Mouse (Mus musculus) telencephalon, adult 2 months (tissue): ENCODE data around the gene Cbx2.

Experiments used
- DNase-seq: peaks from one replicate; pipeline ENCODE4 v3.0.0-alpha.2; 2011; ENCODE audit warnings: low read depth, low spot score

Cbx2 gene

DNA sequence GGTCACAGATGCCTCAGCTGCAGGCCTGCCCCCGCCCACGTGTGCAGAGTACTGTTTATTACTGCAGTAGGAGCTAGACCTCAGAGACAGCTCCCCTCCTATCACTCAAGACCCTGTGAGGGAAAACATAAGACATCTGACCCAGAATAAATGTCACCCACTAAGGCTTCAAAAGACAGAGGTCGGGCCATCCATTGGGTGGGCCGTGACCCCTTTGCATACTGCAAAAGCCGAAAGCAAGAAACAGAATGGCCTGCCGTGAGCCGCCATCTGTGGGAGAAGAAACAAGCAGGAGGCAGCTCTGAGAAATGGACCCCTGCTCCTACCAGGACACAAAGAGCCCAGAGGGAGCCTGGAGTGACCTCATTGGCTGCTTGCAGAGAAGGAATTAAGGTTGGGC lies 5.3 kb upstream of the Cbx2 start:
- DNase-seq = no peak

DNA sequence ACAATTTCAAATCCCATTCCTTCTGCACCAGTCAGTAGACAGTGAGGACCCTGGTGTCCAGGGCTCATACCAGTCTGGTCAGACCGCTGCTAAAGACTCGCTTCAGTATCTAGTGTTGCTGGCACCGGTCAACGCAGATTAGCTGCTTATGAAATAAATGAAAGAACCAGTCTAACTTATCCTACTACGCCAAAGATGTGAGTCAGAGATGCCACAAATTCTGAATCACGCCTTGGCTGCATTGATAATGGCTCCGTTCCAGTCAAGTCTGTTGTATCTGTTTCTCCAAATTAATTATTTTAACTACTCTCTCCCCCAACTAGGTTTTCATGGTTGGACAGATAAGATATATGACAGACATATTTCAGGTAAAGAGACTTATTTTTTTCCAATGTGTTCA lies 1.6 kb upstream of the Cbx2 start:
- no peak for DNase-seq

DNA sequence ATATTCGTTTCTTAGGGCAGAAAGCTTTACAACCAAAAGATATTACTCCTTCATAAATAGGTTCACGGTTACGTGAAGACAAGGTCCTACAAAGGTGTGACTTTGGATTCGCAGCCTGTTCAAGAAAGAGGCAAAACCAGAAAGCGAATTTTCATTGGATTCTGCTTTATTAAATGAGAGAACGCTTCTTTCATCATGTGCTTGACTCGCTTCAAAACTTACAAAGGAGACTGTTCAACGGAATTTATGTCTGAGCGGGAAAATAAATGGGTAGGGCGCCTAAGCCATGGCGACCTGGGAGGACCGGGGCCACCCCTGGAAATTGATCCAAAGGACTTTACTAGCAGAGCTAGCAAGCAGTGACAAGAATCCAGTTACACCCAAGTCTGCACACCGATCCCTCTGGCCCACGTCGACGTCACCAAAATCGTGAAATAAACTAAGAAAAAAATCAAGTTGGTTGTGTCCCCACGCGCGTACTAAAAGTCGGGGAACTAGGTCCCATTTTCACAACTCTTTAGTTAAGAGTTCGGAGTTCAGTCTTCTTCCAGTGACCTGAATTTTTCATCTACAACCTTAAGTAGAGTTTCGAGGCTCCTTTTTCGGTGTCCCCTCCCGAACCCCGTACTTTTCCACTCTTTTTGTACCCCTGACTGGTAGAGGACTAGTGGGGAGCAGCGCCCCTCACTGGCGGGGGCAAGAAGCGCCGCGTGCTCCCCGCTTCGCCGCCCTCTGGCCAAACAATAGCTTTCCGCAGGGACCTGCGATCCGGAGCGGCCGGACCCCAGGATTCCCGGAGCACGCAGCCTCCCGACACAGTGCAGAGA lies 481 bp upstream of the Cbx2 start:
- no peak for DNase-seq

DNA sequence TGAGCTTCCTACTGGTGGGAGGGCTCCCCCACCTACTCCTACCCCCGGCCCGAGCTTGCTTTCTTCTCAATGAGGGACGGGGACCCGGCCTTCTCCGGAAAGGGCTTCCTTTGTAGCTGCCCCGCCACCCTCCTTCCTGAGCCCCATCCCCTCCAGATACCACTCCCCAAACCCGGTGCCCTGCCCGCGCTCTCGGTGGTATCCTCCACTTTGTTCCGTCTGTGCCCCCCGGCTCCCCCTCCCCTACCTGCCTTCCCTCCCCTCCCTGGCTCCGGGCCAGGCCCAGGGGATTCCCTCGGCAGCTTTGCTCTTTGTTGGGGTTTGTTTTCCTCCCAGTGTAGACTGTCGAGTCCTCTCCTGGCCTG lies 836 bp downstream of the Cbx2 start:
- no peak for DNase-seq

GRCm38 (mm10) chr11:119024260-119024659 lies 1.5 kb downstream of the Cbx2 start:
- no peak for DNase-seq

- DNase-seq = no peak
Observed at GRCm38 (mm10) chr11:119026203-119026602, 3.4 kb downstream of the Cbx2 start.

DNA sequence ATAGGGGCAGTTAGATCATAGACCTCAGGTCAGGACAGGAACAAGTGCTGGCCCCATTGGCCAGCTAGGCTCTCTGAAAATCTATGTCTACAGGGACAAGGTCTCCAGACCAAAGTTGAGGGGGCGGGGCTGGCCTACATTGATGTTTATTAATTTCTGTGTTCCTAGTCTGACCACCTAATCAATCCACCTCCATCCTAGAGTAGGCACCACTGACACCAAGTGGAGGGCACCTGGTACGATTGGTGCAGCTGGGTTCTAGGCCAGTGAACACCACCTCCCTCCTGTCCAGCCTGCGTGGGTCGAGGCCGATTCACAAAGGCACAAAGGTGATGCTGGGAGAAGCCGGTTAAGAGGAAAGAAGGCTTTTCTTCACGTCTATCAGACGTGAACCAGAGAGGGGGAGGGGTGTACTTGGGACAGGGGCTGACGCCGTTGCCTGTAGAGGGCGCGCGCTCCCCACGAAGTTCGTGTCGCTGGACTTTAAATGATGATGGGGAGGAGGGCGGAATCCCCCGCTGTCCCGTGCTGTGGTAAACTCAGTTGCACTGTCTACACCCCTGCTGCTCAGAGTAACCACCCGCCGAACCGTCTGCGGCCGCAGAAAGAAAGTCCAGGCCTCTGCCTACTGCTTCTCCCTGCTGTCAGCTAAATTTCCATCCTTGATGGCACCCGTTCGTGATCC lies 11.3 kb downstream of the Cbx2 start:
- DNase-seq = no peak

DNA sequence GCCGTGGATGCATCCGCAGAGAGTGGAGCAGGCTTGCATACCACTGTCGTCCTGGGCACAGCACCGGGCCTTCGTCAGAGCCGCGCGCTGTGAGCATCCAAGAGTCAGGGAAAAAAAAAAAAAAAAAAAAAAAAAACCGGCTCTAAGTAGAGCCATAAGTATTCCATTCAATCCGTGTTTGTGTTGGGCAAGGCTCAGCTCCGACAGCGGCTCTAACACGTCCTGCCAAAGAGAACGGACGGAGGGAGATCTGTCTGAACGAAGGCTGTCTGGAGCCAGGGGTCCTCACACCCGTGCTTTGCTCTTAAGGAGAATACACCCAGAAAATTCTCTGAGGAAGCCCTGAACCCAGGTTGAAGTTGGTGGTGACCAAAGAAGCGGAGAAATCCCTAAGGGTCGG lies 11.9 kb downstream of the Cbx2 start:
- no peak for DNase-seq

DNA sequence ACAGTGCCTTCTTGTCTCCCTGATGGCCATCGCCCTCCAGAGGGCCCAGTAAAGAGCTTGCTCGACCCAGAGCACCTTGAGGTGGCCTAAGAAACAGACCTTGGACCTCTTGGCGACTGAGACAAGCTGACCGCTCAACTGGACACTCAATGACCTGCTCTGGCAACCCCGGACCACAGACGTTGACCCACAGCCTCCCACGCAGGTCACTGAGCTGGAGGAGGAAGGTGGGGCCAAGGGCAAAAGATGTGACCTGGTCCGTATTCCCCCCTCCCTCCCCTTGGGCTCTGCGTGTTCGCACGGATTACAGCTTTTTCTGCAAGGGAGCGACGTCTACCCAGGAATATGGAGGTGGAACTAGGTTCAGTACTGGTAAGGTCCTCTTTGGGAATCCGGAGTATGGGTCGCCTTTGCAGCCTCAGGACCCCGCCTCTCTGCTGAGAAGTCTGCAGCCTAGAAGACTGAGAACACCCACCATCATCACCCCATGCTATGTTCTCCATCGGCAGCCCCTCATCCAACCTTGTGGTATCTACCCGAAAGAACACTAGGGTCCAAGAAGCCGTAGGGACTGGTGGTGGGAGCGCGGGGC lies 12.4 kb downstream of the Cbx2 start:
- no peak for DNase-seq

DNA sequence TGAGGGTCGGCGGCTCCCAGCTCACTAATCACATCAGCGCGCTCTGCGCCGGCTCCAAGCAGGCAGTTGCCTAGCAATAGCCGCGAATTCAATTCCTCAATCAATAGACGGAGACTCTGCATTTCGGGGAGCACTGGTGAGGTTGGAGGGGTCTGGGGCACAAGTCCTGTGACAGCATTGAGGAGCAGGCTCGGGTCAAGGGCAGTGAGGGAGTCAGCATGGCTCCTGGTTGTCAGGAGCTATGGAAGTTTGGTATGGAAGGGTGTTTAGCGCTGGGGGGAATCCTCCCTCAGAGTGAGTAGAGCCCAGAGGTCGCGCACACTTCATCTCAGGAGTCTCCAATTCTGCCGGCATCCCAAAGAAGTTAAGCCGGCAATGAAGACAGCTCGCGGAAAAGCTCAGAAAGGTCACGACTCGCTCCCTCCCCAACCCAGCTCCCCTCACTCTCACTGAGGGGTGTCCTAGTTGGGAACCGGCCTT lies 13.0 kb downstream of the Cbx2 start:
- DNase-seq = no peak

GRCm38 (mm10) chr11:119036447-119036846 lies 13.7 kb downstream of the Cbx2 start:
- no peak for DNase-seq

GRCm38 (mm10) chr11:119036934-119037779 lies 14.4 kb downstream of the Cbx2 start:
- no peak for DNase-seq

- DNase-seq = no peak
Observed at GRCm38 (mm10) chr11:119037780-119038401, 15.1 kb downstream of the Cbx2 start.

GRCm38 (mm10) chr11:119038744-119039484 lies 16.2 kb downstream of the Cbx2 start:
- DNase-seq = no peak

- DNase-seq = no peak
Observed at GRCm38 (mm10) chr11:119039732-119040512, 17.2 kb downstream of the Cbx2 start.

- DNase-seq = peak; percentile 98
Observed at GRCm38 (mm10) chr11:119040600-119041324, 18.0 kb downstream of the Cbx2 start, which contains the start of gene Cbx8. Cbx8 (minus strand) TSS chr11:119040969.

- no peak for DNase-seq
Observed at GRCm38 (mm10) chr11:119041325-119041716, 18.6 kb downstream of the Cbx2 start.

- no peak for DNase-seq
Observed at GRCm38 (mm10) chr11:119041750-119042465, 19.1 kb downstream of the Cbx2 start.
